ENCODE assay signal across 24 mouse cellular contexts in the genomic region with DNA sequence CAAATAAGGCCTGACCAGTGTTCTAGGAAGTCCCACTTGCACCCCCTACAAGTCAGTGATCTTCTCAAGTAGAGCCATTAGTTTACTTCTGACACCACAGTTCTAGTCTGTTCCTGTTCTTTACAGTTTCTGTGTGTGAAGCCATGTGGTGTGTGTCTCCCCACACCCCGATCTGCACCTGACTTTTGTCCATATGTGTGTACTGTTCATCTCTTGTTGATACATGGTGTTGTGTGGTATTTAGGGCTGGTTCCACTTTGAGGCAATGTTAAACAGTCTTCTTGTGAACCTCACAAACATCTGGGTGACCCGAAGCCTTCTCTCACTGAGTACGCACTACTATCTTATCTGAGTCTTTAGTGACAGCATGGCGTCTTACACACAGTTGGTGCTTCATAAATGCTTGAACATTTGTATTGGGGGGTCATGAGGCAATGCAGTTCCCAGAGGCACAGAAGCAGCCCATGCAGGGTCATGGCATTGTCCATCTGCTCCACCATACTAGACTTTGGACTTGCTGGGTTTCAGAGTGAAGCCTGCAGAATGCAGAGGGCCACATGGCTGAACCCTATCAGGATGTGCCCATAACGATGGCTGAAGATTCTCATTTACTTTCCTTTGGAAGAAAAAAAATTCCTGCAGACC. TPM values are rescaled to one million over a fixed set of nuclear protein-coding genes. Genes with fewer than 3 reads are reported as not detected.
DNase-seq lines count a peak whose midpoint lies in the region; ATAC-seq and TF ChIP-seq lines count a peak whose summit lies in the region.
"Had no signal": no experiment of that assay in that cellular context is flagged by ENCODE, and none has a peak within 500 bp of the region (broad histone marks: within the 10 kb centered on the region; RNA-seq: fewer than 3 reads in every experiment).

No protein-coding gene starts in this region.

- H3K36me3 ChIP-seq in embryonic facial prominence, embryonic 13.5 days: no peaks in the 10 kb centered on the region
- H3K36me3 ChIP-seq in embryonic facial prominence, embryonic 10.5 days (replicated peaks): no peaks in the 10 kb centered on the region
- no peaks in the 10 kb centered on the region for H3K36me3 ChIP-seq in kidney, embryonic 16.5 days (ENCODE audit: insufficient read depth, low read length)
- H3K36me3 ChIP-seq in lung, embryonic 14.5 days (ENCODE audit: insufficient read depth): no peaks in the 10 kb centered on the region
- H3K36me3 ChIP-seq in intestine, embryonic 16.5 days (ENCODE audit: control insufficient read depth, insufficient read depth, low read length): no peaks in the 10 kb centered on the region
- H3K36me3 ChIP-seq: embryonic facial prominence, embryonic 15.5 days; heart, embryonic 10.5 days; liver, embryonic 13.5 days had no signal

- no peaks in the 10 kb centered on the region for H3K4me1 ChIP-seq in embryonic facial prominence, embryonic 13.5 days
- H3K4me1 ChIP-seq in embryonic facial prominence, embryonic 10.5 days: no peaks in the 10 kb centered on the region
- peaks cover 10% of the 10 kb centered on the region for H3K4me1 ChIP-seq in kidney, embryonic 16.5 days (ENCODE audit: insufficient read depth, low read length)
- H3K4me1 ChIP-seq in lung, embryonic 14.5 days (ENCODE audit: insufficient read depth): no peaks in the 10 kb centered on the region
- H3K4me1 ChIP-seq in intestine, embryonic 16.5 days (ENCODE audit: control insufficient read depth, insufficient read depth, low read length): no peaks in the 10 kb centered on the region
- H3K4me1 ChIP-seq: embryonic facial prominence, embryonic 15.5 days; heart, embryonic 10.5 days; liver, embryonic 13.5 days had no signal

- no peaks in the 10 kb centered on the region for H3K9me3 ChIP-seq in embryonic facial prominence, embryonic 13.5 days
- H3K9me3 ChIP-seq in embryonic facial prominence, embryonic 10.5 days: no peaks in the 10 kb centered on the region
- no peaks in the 10 kb centered on the region for H3K9me3 ChIP-seq in kidney, embryonic 16.5 days (ENCODE audit: low read length)
- no peaks in the 10 kb centered on the region for H3K9me3 ChIP-seq in lung, embryonic 14.5 days (ENCODE audit: low read depth, low read length)
- no peaks in the 10 kb centered on the region for H3K9me3 ChIP-seq in intestine, embryonic 16.5 days (ENCODE audit: control insufficient read depth, low read length)
- H3K9me3 ChIP-seq: embryonic facial prominence, embryonic 15.5 days; heart, embryonic 10.5 days; liver, embryonic 13.5 days had no signal

- ATAC-seq in embryonic facial prominence, embryonic 13.5 days (ENCODE audit: insufficient number of reproducible peaks, insufficient read depth, low FRiP score, low TSS enrichment, low read depth): peak; percentile 20; the same call in 1 of the 2 replicates
- peak; percentile 73 for ATAC-seq in kidney, embryonic 16.5 days (ENCODE audit: low FRiP score, low TSS enrichment)
- peak; percentile 80 for ATAC-seq in lung, embryonic 14.5 days (ENCODE audit: insufficient read depth)
- peak; percentile 66 for ATAC-seq in intestine, embryonic 16.5 days
- ATAC-seq: forebrain, embryonic 14.5 days had no signal

- no peak overlapping the region for H3K27ac ChIP-seq in embryonic facial prominence, embryonic 13.5 days
- no peak overlapping the region for H3K27ac ChIP-seq in embryonic facial prominence, embryonic 10.5 days (replicated peaks)
- H3K27ac ChIP-seq in kidney, embryonic 16.5 days (ENCODE audit: low read length): peak overlapping the region; percentile 64
- H3K27ac ChIP-seq in lung, embryonic 14.5 days (ENCODE audit: low read depth): no peak overlapping the region
- H3K27ac ChIP-seq in intestine, embryonic 16.5 days (ENCODE audit: low read length): peak overlapping the region; percentile 49; the same call in 1 of the 2 replicates
- H3K27ac ChIP-seq: embryonic facial prominence, embryonic 15.5 days; heart, embryonic 10.5 days; layer of hippocampus, adult 2 months; liver, embryonic 13.5 days had no signal

- no peak overlapping the region for H3K9ac ChIP-seq in embryonic facial prominence, embryonic 13.5 days
- no peak overlapping the region for H3K9ac ChIP-seq in kidney, embryonic 16.5 days (replicated peaks; ENCODE audit: low read length)
- H3K9ac ChIP-seq in lung, embryonic 14.5 days: no peak overlapping the region
- no peak overlapping the region for H3K9ac ChIP-seq in intestine, embryonic 16.5 days (ENCODE audit: low read depth, low read length)
- H3K9ac ChIP-seq: embryonic facial prominence, embryonic 15.5 days; liver, embryonic 13.5 days had no signal

- no peak overlapping the region for H3K4me3 ChIP-seq in embryonic facial prominence, embryonic 13.5 days
- H3K4me3 ChIP-seq in embryonic facial prominence, embryonic 10.5 days: no peak overlapping the region
- H3K4me3 ChIP-seq in kidney, embryonic 16.5 days (ENCODE audit: low read length): no peak overlapping the region
- H3K4me3 ChIP-seq in lung, embryonic 14.5 days (ENCODE audit: low read depth, low read length): no peak overlapping the region
- H3K4me3 ChIP-seq in intestine, embryonic 16.5 days (ENCODE audit: low read length): no peak overlapping the region
- H3K4me3 ChIP-seq: embryonic facial prominence, embryonic 15.5 days; heart, embryonic 10.5 days; layer of hippocampus, adult 2 months; liver, embryonic 13.5 days had no signal

- 90% methylated on average over 5 of the region's 5 CpGs for WGBS in embryonic facial prominence, embryonic 13.5 days
- WGBS in embryonic facial prominence, embryonic 10.5 days: 93% methylated on average over 5 of the region's 5 CpGs
- 67% methylated on average over 5 of the region's 5 CpGs for WGBS in kidney, embryonic 16.5 days
- WGBS in lung, embryonic 14.5 days: 63% methylated on average over 5 of the region's 5 CpGs
- 64% methylated on average over 5 of the region's 5 CpGs for WGBS in intestine, embryonic 16.5 days

- H3K4me2 ChIP-seq in embryonic facial prominence, embryonic 13.5 days: no peak overlapping the region
- H3K4me2 ChIP-seq in kidney, embryonic 16.5 days (replicated peaks; ENCODE audit: low read depth, low read length): no peak overlapping the region
- no peak overlapping the region for H3K4me2 ChIP-seq in lung, embryonic 14.5 days
- no peak overlapping the region for H3K4me2 ChIP-seq in intestine, embryonic 16.5 days (ENCODE audit: low read depth, low read length)
- H3K4me2 ChIP-seq: embryonic facial prominence, embryonic 15.5 days; liver, embryonic 13.5 days had no signal

- no peak for TF ChIP-seq CTCF in lung, embryonic 14.5 days (IDR thresholded peaks at IDR 0.05; ENCODE audit: low read depth)

- DNase-seq in embryonic facial prominence, embryonic 10.5 days (ENCODE audit: low spot score): no peak
- DNase-seq in kidney, adult 8-10 months: no peak
- peak; percentile 2 for DNase-seq in lung, embryonic 14.5 days
- DNase-seq in lung, postnatal 25 days (ENCODE audit: low spot score): no peak
- no peak for DNase-seq in ovary, postnatal 14 days (ENCODE audit: low spot score)
- DNase-seq: adrenal gland, postnatal 10 days; cerebellum, adult 8-10 months; cerebellum, postnatal 36 days; embryo, embryonic 11 days; liver, embryonic 13.5 days; lung, postnatal 14 days; midbrain, embryonic 14.5 days; right cerebral cortex, postnatal 14 days; thymus, postnatal 14 days had no signal

- H3K27me3 ChIP-seq in embryonic facial prominence, embryonic 13.5 days: no peaks in the 10 kb centered on the region
- no peaks in the 10 kb centered on the region for H3K27me3 ChIP-seq in embryonic facial prominence, embryonic 10.5 days (replicated peaks; ENCODE audit: low read depth, poor library complexity, severe bottlenecking)
- no peaks in the 10 kb centered on the region for H3K27me3 ChIP-seq in kidney, embryonic 16.5 days (ENCODE audit: insufficient read depth, low read length)
- H3K27me3 ChIP-seq in lung, embryonic 14.5 days (ENCODE audit: insufficient read depth, low read length): no peaks in the 10 kb centered on the region
- no peaks in the 10 kb centered on the region for H3K27me3 ChIP-seq in intestine, embryonic 16.5 days (replicated peaks; ENCODE audit: control insufficient read depth, insufficient read depth, low read length)
- H3K27me3 ChIP-seq: embryonic facial prominence, embryonic 15.5 days; liver, embryonic 13.5 days had no signal

RNA-seq across cellular contexts. Expression of a gene that starts 13.3 kb away (rescaled TPM):
- not detected in 2 replicates for polyA plus RNA-seq in embryonic facial prominence, embryonic 13.5 days (2015; fragmentation: Nextera tagmentation; extraction: Ambion mirVana)
- not detected in 2 replicates for polyA plus RNA-seq in embryonic facial prominence, embryonic 10.5 days (2016; fragmentation: Nextera tagmentation; extraction: Ambion mirVana)
- polyA plus RNA-seq in kidney, embryonic 16.5 days (2015; fragmentation: Nextera tagmentation; extraction: Ambion mirVana): not detected in 2 replicates
- polyA plus RNA-seq in lung, embryonic 14.5 days (2014; fragmentation: Nextera tagmentation; extraction: Ambion mirVana): not detected in 2 replicates
- not detected in 2 replicates for polyA plus RNA-seq in intestine, embryonic 16.5 days (2015; fragmentation: Nextera tagmentation; extraction: Ambion mirVana)
- polyA plus RNA-seq: embryonic facial prominence, embryonic 15.5 days; forebrain, embryonic 14.5 days; heart, embryonic 10.5 days; heart, embryonic 16.5 days; limb, embryonic 14.5 days; liver, embryonic 13.5 days; midbrain, embryonic 14.5 days; neural tube, embryonic 11.5 days had no signal

Comparison
In these comparisons a context has a peak if more than half of its experiments do, and no peak if none do; other contexts are left out.
1. ATAC-seq: peak in every context shown above with its lines; median percentile 80 in lung, embryonic 14.5 days; 73 in kidney, embryonic 16.5 days; 66 in intestine, embryonic 16.5 days; 20 in embryonic facial prominence, embryonic 13.5 days.
2. H3K27ac ChIP-seq: peak in kidney, embryonic 16.5 days (single experiment) and intestine, embryonic 16.5 days (single experiment); none in embryonic facial prominence, embryonic 13.5 days (single experiment), embryonic facial prominence, embryonic 10.5 days (single experiment) and lung, embryonic 14.5 days (single experiment).